Comparison of ENCODE assay signal across 7 mouse cellular contexts in genomic region chr7:4658912-4659551, GRCm38 (mm10). TPM values are rescaled to one million over a fixed set of nuclear protein-coding genes. Genes with fewer than 3 reads are reported as not detected.
A peak's percentile ranks its signal among the peaks of the same experiment; 100 is the strongest.
DNase-seq lines count a peak whose midpoint lies in the region; ATAC-seq and TF ChIP-seq lines count a peak whose summit lies in the region.

Gene Ppp6r1, minus strand, starts transcription at chr7:4659019.

- H3K36me3 ChIP-seq in embryonic facial prominence, embryonic 10.5 days (replicated peaks): peaks cover 31% of the 10 kb centered on the region
- H3K36me3 ChIP-seq in intestine, postnatal 0 days (ENCODE audit: control insufficient read depth, insufficient read depth): peaks cover 6% of the 10 kb centered on the region; the same call in 1 of the 2 replicates
- peaks cover 17% of the 10 kb centered on the region for H3K36me3 ChIP-seq in midbrain, embryonic 12.5 days
- no peaks in the 10 kb centered on the region for H3K36me3 ChIP-seq in small intestine, adult 2 months (ENCODE audit: control insufficient read depth, insufficient read depth, low read length)

- intact Hi-C loops in left cerebral cortex, postnatal 4 days (cut with DNase I): no loop called here

- peak; percentile 70 for TF ChIP-seq CTCF in intestine, postnatal 0 days (IDR thresholded peaks at IDR 0.05; ENCODE audit: low read depth)
- TF ChIP-seq CTCF in small intestine, adult 2 months (IDR thresholded peaks at IDR 0.05; ENCODE audit: extremely low read depth, insufficient read length, insufficient replicate concordance, low read depth, low read length): peak; percentile 18; the same call in 1 of the 2 replicates

- H3K9ac ChIP-seq in intestine, postnatal 0 days (ENCODE audit: low read depth, low read length): peak within 1 kb of the TSS; percentile 95
- peak within 1 kb of the TSS; percentile 95 for H3K9ac ChIP-seq in midbrain, embryonic 12.5 days (replicated peaks)

- no peaks in the 10 kb centered on the region for H3K9me3 ChIP-seq in embryonic facial prominence, embryonic 10.5 days
- H3K9me3 ChIP-seq in intestine, postnatal 0 days (ENCODE audit: control insufficient read depth): no peaks in the 10 kb centered on the region
- H3K9me3 ChIP-seq in midbrain, embryonic 12.5 days: no peaks in the 10 kb centered on the region

- peaks cover 41% of the 10 kb centered on the region for H3K4me1 ChIP-seq in embryonic facial prominence, embryonic 10.5 days
- H3K4me1 ChIP-seq in intestine, postnatal 0 days (replicated peaks; ENCODE audit: control insufficient read depth, insufficient read depth, low read length): 0 out of 2 replicates have a peak, but pooled peaks cover 6% of the 10 kb centered on the region
- peaks cover 34% of the 10 kb centered on the region for H3K4me1 ChIP-seq in midbrain, embryonic 12.5 days
- H3K4me1 ChIP-seq in small intestine, adult 2 months (ENCODE audit: control insufficient read depth, insufficient read depth, insufficient read length, low read length): peaks cover 23% of the 10 kb centered on the region; the same call in 1 of the 2 replicates

- H3K27ac ChIP-seq in embryonic facial prominence, embryonic 10.5 days (replicated peaks): peak within 1 kb of the TSS; percentile 95
- H3K27ac ChIP-seq in intestine, postnatal 0 days (ENCODE audit: low read depth, low read length): peak within 1 kb of the TSS; percentile 93
- H3K27ac ChIP-seq in midbrain, embryonic 12.5 days (replicated peaks): peak within 1 kb of the TSS; percentile 95
- peak within 1 kb of the TSS; percentile 87 for H3K27ac ChIP-seq in small intestine, adult 2 months (ENCODE audit: insufficient read depth, low read depth, low read length)

- H3K4me3 ChIP-seq in embryonic facial prominence, embryonic 10.5 days: peak within 1 kb of the TSS; percentile 89
- H3K4me3 ChIP-seq in intestine, postnatal 0 days (ENCODE audit: low read depth, low read length): peak within 1 kb of the TSS; percentile 93
- H3K4me3 ChIP-seq in midbrain, embryonic 12.5 days: peak within 1 kb of the TSS; percentile 90
- H3K4me3 ChIP-seq in small intestine, adult 2 months (ENCODE audit: low read depth, low read length): peak within 1 kb of the TSS; percentile 93

- peak within 1 kb of the TSS; percentile 86 for H3K4me2 ChIP-seq in intestine, postnatal 0 days (replicated peaks; ENCODE audit: low read depth)
- H3K4me2 ChIP-seq in midbrain, embryonic 12.5 days (replicated peaks): peak within 1 kb of the TSS; percentile 87

- peak; percentile 96 for ATAC-seq in intestine, postnatal 0 days
- ATAC-seq in midbrain, embryonic 12.5 days (ENCODE audit: low FRiP score, low read depth): peak; percentile 99

- peak; percentile 97 for TF ChIP-seq POLR2A in small intestine, adult 2 months (IDR thresholded peaks at IDR 0.05; ENCODE audit: low read depth, low read length)

- no peaks in the 10 kb centered on the region for H3K27me3 ChIP-seq in embryonic facial prominence, embryonic 10.5 days (replicated peaks; ENCODE audit: low read depth, poor library complexity, severe bottlenecking)
- H3K27me3 ChIP-seq in intestine, postnatal 0 days (replicated peaks; ENCODE audit: control insufficient read depth, insufficient read depth, low read length): no peaks in the 10 kb centered on the region
- H3K27me3 ChIP-seq in midbrain, embryonic 12.5 days: no peaks in the 10 kb centered on the region
- H3K27me3 ChIP-seq in small intestine, adult 2 months (ENCODE audit: control insufficient read depth, insufficient read depth, low read length): no peaks in the 10 kb centered on the region

- under 1% methylated on average over 54 of the region's 54 CpGs for WGBS in embryonic facial prominence, embryonic 10.5 days
- under 1% methylated on average over 54 of the region's 54 CpGs for WGBS in intestine, postnatal 0 days
- under 1% methylated on average over 54 of the region's 54 CpGs for WGBS in midbrain, embryonic 12.5 days
- under 1% methylated on average over 54 of the region's 54 CpGs for WGBS in small intestine, adult 2 months

- peak; percentile 97 for DNase-seq in adrenal gland, postnatal 10 days
- peak; percentile 97 for DNase-seq in embryonic facial prominence, embryonic 10.5 days (ENCODE audit: low spot score)
- no peak for DNase-seq in gonadal fat pad, adult 2 months (ENCODE audit: low read depth)
- DNase-seq in left cerebral cortex, postnatal 4 days: peak; percentile 97

RNA-seq across cellular contexts. Expression of gene Ppp6r1, which starts in this region (rescaled TPM):
- 10 to 100 TPM; 74.0 to 83.3 TPM for total RNA-seq in adrenal gland, postnatal 10 days (2021)
- polyA plus RNA-seq in embryonic facial prominence, embryonic 10.5 days (2016; fragmentation: Nextera tagmentation; extraction: Ambion mirVana): 9.3 and 11.0 TPM in 2 replicates
- 120 and 134 TPM in 2 replicates for polyA plus RNA-seq in gonadal fat pad, adult 2 months (2012; rRNA removed)
- polyA plus RNA-seq in intestine, postnatal 0 days (2015; fragmentation: Nextera tagmentation; extraction: Ambion mirVana): 4.7 and 5.8 TPM in 2 replicates
- 10 to 100 TPM; 87.9 to 89.1 TPM for total RNA-seq in left cerebral cortex, postnatal 4 days (2021)
- 13.8 and 13.9 TPM in 2 replicates for polyA plus RNA-seq in midbrain, embryonic 12.5 days (2016; fragmentation: Nextera tagmentation; extraction: Ambion mirVana)
- polyA plus RNA-seq in small intestine, adult 2 months (2012; rRNA removed): 69.9 and 142 TPM in 2 replicates
